Mouse (Mus musculus) limb, embryonic 12.5 days (tissue): Measurements from ENCODE around the gene Nelfa. TPM values are rescaled to one million over a fixed set of nuclear protein-coding genes. Genes with fewer than 3 reads are reported as not detected.
A peak's percentile ranks its signal among the peaks of the same experiment; 100 is the strongest.

Experiments used
- ATAC-seq: fragments of 200-750 bp; cut with Nextera tagmentation; 2 replicates; pipeline ENCODE4 v1.8.0; 2017; ENCODE audit warnings: low read depth, moderate TSS enrichment; ENCODE audit not compliant: insufficient number of reproducible peaks, insufficient read depth, low FRiP score, low TSS enrichment
- H3K27ac ChIP-seq: fragments of 300-500 bp; sonication (generic); 2 replicates; pipeline ENCODE4 v1.5.1; 2016; ENCODE audit warnings: mild to moderate bottlenecking, moderate library complexity
- H3K27me3 ChIP-seq: fragments of 300-500 bp; sonication (generic); 2 replicates; pipeline ENCODE4 v1.6.1; 2016; ENCODE audit warnings: mild to moderate bottlenecking, moderate library complexity
- H3K36me3 ChIP-seq: fragments of 300-500 bp; sonication (generic); 2 replicates; pipeline ENCODE4 v1.6.1; 2016; ENCODE audit warnings: mild to moderate bottlenecking, moderate library complexity
- H3K4me1 ChIP-seq: fragments of 300-500 bp; sonication (generic); replicated peaks from 2 replicates; pipeline ENCODE4 v1.6.1; 2016
- H3K4me2 ChIP-seq: fragments of 300-500 bp; sonication (generic); 2 replicates; pipeline ENCODE4 v1.6.1; 2016; ENCODE audit warnings: mild to moderate bottlenecking, moderate library complexity
- H3K4me3 ChIP-seq: fragments of 300-500 bp; sonication (generic); replicated peaks from 2 replicates; pipeline ENCODE4 v1.5.1; 2016; ENCODE audit warnings: mild to moderate bottlenecking
- H3K9ac ChIP-seq: fragments of 300-500 bp; sonication (generic); replicated peaks from 2 replicates; pipeline ENCODE4 v1.6.1; 2016; ENCODE audit warnings: mild to moderate bottlenecking, moderate library complexity
- H3K9me3 ChIP-seq: fragments of 300-500 bp; sonication (generic); 2 replicates; pipeline ENCODE4 v1.6.1; 2016; ENCODE audit warnings: mild to moderate bottlenecking, moderate library complexity
- WGBS: fragments of 180-500 bp; shearing (Covaris S2); methylation state at CpG from one replicate; pipeline ENCODE4 v1.1.7; 2016; 5-methylcytosine and 5-hydroxymethylcytosine counted together
- polyA plus RNA-seq: library from polyadenylated mRNA; unstranded; fragments of >200 nt; fragmentation: Nextera tagmentation; extraction: Ambion mirVana; gene quantifications from 2 replicates; pipeline ENCODE4 v1.2.1, GENCODE M21; 2016

Gene Nelfa
- polyA plus RNA-seq, result 69.0 and 76.8 TPM in 2 replicates

GRCm38 (mm10) chr5:33936120-33936707 lies at the start of gene Nelfa:
Gene Nelfa, minus strand, starts transcription at chr5:33936413.
- H3K4me1 ChIP-seq, result peaks cover 22% of the 10 kb centered on the region
- peak within 1 kb of the TSS; percentile 93 for H3K4me3 ChIP-seq
- H3K27me3 ChIP-seq, result no peaks in the 10 kb centered on the region
- under 1% methylated on average over 60 of the region's 61 CpGs for WGBS
- H3K9me3 ChIP-seq, result peaks cover 20% of the 10 kb centered on the region
- H3K9ac ChIP-seq, result peak within 1 kb of the TSS; percentile 95
- H3K27ac ChIP-seq, result peak within 1 kb of the TSS; percentile 94
- peaks cover 21% of the 10 kb centered on the region for H3K36me3 ChIP-seq
- peak; percentile 98 for ATAC-seq
- H3K4me2 ChIP-seq, result peak within 1 kb of the TSS; percentile 72

GRCm38 (mm10) chr5:33983309-33984121 lies 47.3 kb upstream of the Nelfa start, which contains the start of gene Gm1673:
Gene Gm1673, plus strand, starts transcription at chr5:33983433.
- H3K4me3 ChIP-seq, result peak within 1 kb of the TSS; percentile 88
- H3K9me3 ChIP-seq, result no peaks in the 10 kb centered on the region
- H3K4me2 ChIP-seq, result peak within 1 kb of the TSS; percentile 87
- H3K36me3 ChIP-seq, result peaks cover 7% of the 10 kb centered on the region; the same call in 1 of the 2 replicates
- peak; percentile 85 for ATAC-seq
- under 1% methylated on average over 88 of the region's 88 CpGs for WGBS
- H3K9ac ChIP-seq, result peak within 1 kb of the TSS; percentile 85
- H3K27me3 ChIP-seq, result no peaks in the 10 kb centered on the region
- peak within 1 kb of the TSS; percentile 69 for H3K27ac ChIP-seq
- H3K4me1 ChIP-seq, result peaks cover 15% of the 10 kb centered on the region; the same call in 1 of the 2 replicates

- peaks cover 15% of the 10 kb centered on the region; the same call in 1 of the 2 replicates for H3K4me1 ChIP-seq
Observed at GRCm38 (mm10) chr5:33982731-33983259, 46.6 kb upstream of the Nelfa start.

GRCm38 (mm10) chr5:33976267-33976666 lies 40.1 kb upstream of the Nelfa start:
- no peaks in the 10 kb centered on the region for H3K9me3 ChIP-seq

More at GRCm38 (mm10) chr5:33982731-33983259, 46.6 kb upstream of the Nelfa start:
- peak overlapping the region; percentile 85 for H3K9ac ChIP-seq
- peak; percentile 40; the same call in 1 of the 2 replicates for ATAC-seq
- H3K4me2 ChIP-seq, result peak overlapping the region; percentile 87
- no peaks in the 10 kb centered on the region for H3K27me3 ChIP-seq
- H3K36me3 ChIP-seq, result peaks cover 7% of the 10 kb centered on the region; the same call in 1 of the 2 replicates
- H3K27ac ChIP-seq, result peak overlapping the region; percentile 69
- H3K4me3 ChIP-seq, result peak overlapping the region; percentile 88
- H3K9me3 ChIP-seq, result no peaks in the 10 kb centered on the region
- WGBS, result 5% methylated on average over 26 of the region's 26 CpGs

GRCm38 (mm10) chr5:33974736-33975135 lies 38.5 kb upstream of the Nelfa start:
- no peaks in the 10 kb centered on the region for H3K27me3 ChIP-seq
- H3K4me3 ChIP-seq, result no peak overlapping the region
- no peak overlapping the region for H3K27ac ChIP-seq
- 57% methylated on average over 2 of the region's 2 CpGs for WGBS
- no peak for ATAC-seq
- H3K4me2 ChIP-seq, result no peak overlapping the region
- no peaks in the 10 kb centered on the region for H3K9me3 ChIP-seq
- H3K36me3 ChIP-seq, result no peaks in the 10 kb centered on the region
- H3K4me1 ChIP-seq, result no peaks in the 10 kb centered on the region
- no peak overlapping the region for H3K9ac ChIP-seq

More at GRCm38 (mm10) chr5:33976267-33976666, 40.1 kb upstream of the Nelfa start:
- Histone ChIP-seq H3K36me3 (no peaks in the 10 kb centered on the region; the same call in 1 of the 2 replicates), H3K9ac (no peak overlapping the region), H3K4me2 (no peak overlapping the region), H3K27ac (no peak overlapping the region), H3K4me3 (no peak overlapping the region), H3K27me3 (no peaks in the 10 kb centered on the region), H3K4me1 (no peaks in the 10 kb centered on the region)
- WGBS, result 38% methylated on average over 3 of the region's 3 CpGs
- ATAC-seq, result no peak

GRCm38 (mm10) chr5:33959382-33959781 lies 23.2 kb upstream of the Nelfa start:
- Histone ChIP-seq H3K4me1 (no peaks in the 10 kb centered on the region), H3K9ac (no peak overlapping the region)

GRCm38 (mm10) chr5:33955868-33956267 lies 19.7 kb upstream of the Nelfa start:
- no peak overlapping the region for H3K27ac ChIP-seq
- H3K9ac ChIP-seq, result no peak overlapping the region
- peaks cover 26% of the 10 kb centered on the region; the same call in 1 of the 2 replicates for H3K9me3 ChIP-seq
- H3K4me1 ChIP-seq, result no peaks in the 10 kb centered on the region
- H3K4me2 ChIP-seq, result no peak overlapping the region
- H3K4me3 ChIP-seq, result no peak overlapping the region
- ATAC-seq, result no peak
- 68% methylated on average over 4 of the region's 4 CpGs for WGBS
- no peaks in the 10 kb centered on the region for H3K36me3 ChIP-seq
- no peaks in the 10 kb centered on the region for H3K27me3 ChIP-seq

More at GRCm38 (mm10) chr5:33959382-33959781, 23.2 kb upstream of the Nelfa start:
- Histone ChIP-seq H3K27me3 (no peaks in the 10 kb centered on the region), H3K27ac (no peak overlapping the region), H3K36me3 (no peaks in the 10 kb centered on the region), H3K4me2 (no peak overlapping the region), H3K4me3 (no peak overlapping the region), H3K9me3 (peaks cover 11% of the 10 kb centered on the region; the same call in 1 of the 2 replicates)
- WGBS, result 77% methylated on average over 4 of the region's 4 CpGs
- no peak for ATAC-seq

- H3K9ac ChIP-seq, result no peak overlapping the region
- H3K9me3 ChIP-seq, result peaks cover 26% of the 10 kb centered on the region; the same call in 1 of the 2 replicates
- H3K27ac ChIP-seq, result no peak overlapping the region
- no peak overlapping the region for H3K4me2 ChIP-seq
- no peak for ATAC-seq
- 40% methylated on average over 10 of the region's 10 CpGs for WGBS
- no peak overlapping the region for H3K4me3 ChIP-seq
- H3K4me1 ChIP-seq, result no peaks in the 10 kb centered on the region
- H3K36me3 ChIP-seq, result no peaks in the 10 kb centered on the region
- H3K27me3 ChIP-seq, result no peaks in the 10 kb centered on the region
Observed at GRCm38 (mm10) chr5:33954354-33954753, 18.1 kb upstream of the Nelfa start.

GRCm38 (mm10) chr5:33953471-33954185 lies 17.4 kb upstream of the Nelfa start:
- Histone ChIP-seq H3K9me3 (peaks cover 25% of the 10 kb centered on the region; the same call in 1 of the 2 replicates), H3K27me3 (no peaks in the 10 kb centered on the region), H3K9ac (no peak overlapping the region), H3K27ac (no peak overlapping the region), H3K4me3 (no peak overlapping the region), H3K4me1 (no peaks in the 10 kb centered on the region), H3K36me3 (no peaks in the 10 kb centered on the region), H3K4me2 (no peak overlapping the region)
- WGBS, result 87% methylated on average over 16 of the region's 17 CpGs
- ATAC-seq, result no peak

GRCm38 (mm10) chr5:33948314-33948713 lies 12.1 kb upstream of the Nelfa start:
- Histone ChIP-seq H3K27ac (no peak overlapping the region), H3K27me3 (no peaks in the 10 kb centered on the region), H3K9me3 (peaks cover 37% of the 10 kb centered on the region), H3K4me3 (no peak overlapping the region), H3K4me2 (no peak overlapping the region), H3K36me3 (no peaks in the 10 kb centered on the region), H3K4me1 (no peaks in the 10 kb centered on the region), H3K9ac (no peak overlapping the region)
- WGBS, result 88% methylated on average over 4 of the region's 4 CpGs
- ATAC-seq, result no peak
